Mouse (Mus musculus) kidney, embryonic 14.5 days (tissue): ENCODE results near the gene Zfp791. TPM values are rescaled to one million over a fixed set of nuclear protein-coding genes. Genes with fewer than 3 reads are reported as not detected.
A peak's percentile ranks its signal among the peaks of the same experiment; 100 is the strongest.

Source experiments
- ATAC-seq: fragments of 200-750 bp; cut with Nextera tagmentation; 2 replicates; pipeline ENCODE4 v1.8.0; 2017; ENCODE audit warnings: moderate number of reproducible peaks, mild to moderate bottlenecking, moderate TSS enrichment, moderate library complexity; ENCODE audit not compliant: low FRiP score, low TSS enrichment
- H3K27ac ChIP-seq: fragments of 300-500 bp; sonication (generic); 2 replicates; pipeline ENCODE4 v1.5.1; 2014; ENCODE audit warnings: low read depth, mild to moderate bottlenecking, low read length, moderate library complexity, mixed read lengths
- H3K27me3 ChIP-seq: fragments of 300-500 bp; sonication (generic); 2 replicates; pipeline ENCODE4 v1.6.1; 2014; ENCODE audit warnings: mild to moderate bottlenecking, low read length; ENCODE audit not compliant: control insufficient read depth, insufficient read depth
- H3K36me3 ChIP-seq: fragments of 300-500 bp; sonication (generic); 2 replicates; pipeline ENCODE4 v1.6.1; 2014; ENCODE audit warnings: low read length, mixed read lengths; ENCODE audit not compliant: control insufficient read depth, insufficient read depth
- H3K4me1 ChIP-seq: fragments of 300-500 bp; sonication (generic); 2 replicates; pipeline ENCODE4 v1.6.1; 2014; ENCODE audit warnings: low read length, mixed read lengths; ENCODE audit not compliant: control insufficient read depth, insufficient read depth
- H3K4me2 ChIP-seq: fragments of 300-500 bp; sonication (generic); replicated peaks from 2 replicates; pipeline ENCODE4 v1.6.1; 2014; ENCODE audit warnings: low read depth, mild to moderate bottlenecking, low read length
- H3K4me3 ChIP-seq: fragments of 300-500 bp; sonication (generic); 2 replicates; pipeline ENCODE4 v1.5.1; 2014; ENCODE audit warnings: mild to moderate bottlenecking, low read length
- H3K9ac ChIP-seq: fragments of 300-500 bp; sonication (generic); 2 replicates; pipeline ENCODE4 v1.6.1; 2014; ENCODE audit warnings: low read depth, mild to moderate bottlenecking, low read length, moderate library complexity
- H3K9me3 ChIP-seq: fragments of 300-500 bp; sonication (generic); 2 replicates; pipeline ENCODE4 v1.6.1; 2016; ENCODE audit warnings: low read length; ENCODE audit not compliant: control insufficient read depth
- WGBS: fragments of 180-500 bp; shearing (Covaris S2); extraction: QIAGEN DNeasy Blood & Tissue Kit; methylation state at CpG from one replicate; pipeline ENCODE4 v1.1.7; 2014; 5-methylcytosine and 5-hydroxymethylcytosine counted together
- microRNA-seq: library from miRNA; unstranded; fragments of <30 nt; microRNA quantifications from one replicate; pipeline ENCODE4, GENCODE M21; 2016
- polyA plus RNA-seq: library from polyadenylated mRNA; unstranded; fragments of >200 nt; fragmentation: Nextera tagmentation; extraction: Ambion mirVana; gene quantifications from 2 replicates; pipeline ENCODE4 v1.2.1, GENCODE M21; 2014

Zfp791 gene
- polyA plus RNA-seq, 1 experiment from 2014 or later, result 1.6 TPM

DNA sequence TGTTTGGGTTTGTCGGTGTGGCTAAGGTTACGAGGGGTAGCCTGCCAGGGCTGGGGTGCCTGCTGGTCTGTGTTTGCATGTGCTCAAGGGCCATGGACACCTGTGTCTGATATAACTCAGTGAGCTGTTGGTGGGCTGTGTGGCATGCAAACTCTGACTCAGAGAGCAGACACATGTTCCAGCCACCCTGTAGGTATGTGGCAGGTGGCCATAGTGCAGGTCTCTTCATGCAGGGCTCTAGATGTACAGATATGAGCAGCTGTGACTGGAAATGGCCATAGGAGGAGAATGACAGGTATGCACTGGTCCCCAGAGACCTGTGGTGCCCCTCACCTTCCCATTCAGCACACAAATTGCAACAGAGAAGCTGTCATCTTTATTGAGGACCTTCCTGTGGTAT is 55.7 kb downstream of the Zfp791 start:
- Histone ChIP-seq H3K4me2 (no peak overlapping the region), H3K4me3 (no peak overlapping the region), H3K27me3 (no peaks in the 10 kb centered on the region), H3K9me3 (no peaks in the 10 kb centered on the region), H3K27ac (no peak overlapping the region), H3K9ac (no peak overlapping the region), H3K36me3 (peaks cover 15% of the 10 kb centered on the region; the same call in 1 of the 2 replicates), H3K4me1 (no peaks in the 10 kb centered on the region; the same call in 1 of the 2 replicates)
- no peak for ATAC-seq
- 96% methylated on average over 2 of the region's 2 CpGs for WGBS

DNA sequence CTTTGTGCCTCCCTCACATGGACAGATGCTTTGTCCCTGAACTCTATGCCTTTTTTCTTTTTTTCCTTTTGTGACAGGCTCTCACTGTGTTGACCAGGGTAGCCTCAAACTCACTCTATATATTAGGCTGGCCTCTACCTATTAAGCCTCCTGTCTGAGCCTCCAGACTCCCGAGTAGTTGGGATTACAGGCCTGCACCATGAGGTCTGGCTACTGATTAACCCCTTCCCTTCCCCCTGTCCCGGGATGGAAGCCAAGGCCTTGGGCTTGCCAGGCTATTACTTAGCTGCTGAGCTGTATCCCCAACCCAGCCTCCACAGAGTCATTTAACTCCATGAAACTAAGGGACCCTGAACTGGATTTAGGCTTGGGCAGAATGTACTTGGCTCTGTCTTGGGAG is 57.7 kb downstream of the Zfp791 start:
- H3K9ac ChIP-seq, result no peak overlapping the region
- H3K27ac ChIP-seq, result no peak overlapping the region
- ATAC-seq, result no peak
- H3K4me1 ChIP-seq, result peaks cover 6% of the 10 kb centered on the region
- no peaks in the 10 kb centered on the region for H3K9me3 ChIP-seq
- WGBS, result 39% methylated on average over 2 of the region's 2 CpGs
- no peak overlapping the region for H3K4me3 ChIP-seq
- peaks cover 15% of the 10 kb centered on the region; the same call in 1 of the 2 replicates for H3K36me3 ChIP-seq
- H3K27me3 ChIP-seq, result no peaks in the 10 kb centered on the region
- H3K4me2 ChIP-seq, result no peak overlapping the region

DNA sequence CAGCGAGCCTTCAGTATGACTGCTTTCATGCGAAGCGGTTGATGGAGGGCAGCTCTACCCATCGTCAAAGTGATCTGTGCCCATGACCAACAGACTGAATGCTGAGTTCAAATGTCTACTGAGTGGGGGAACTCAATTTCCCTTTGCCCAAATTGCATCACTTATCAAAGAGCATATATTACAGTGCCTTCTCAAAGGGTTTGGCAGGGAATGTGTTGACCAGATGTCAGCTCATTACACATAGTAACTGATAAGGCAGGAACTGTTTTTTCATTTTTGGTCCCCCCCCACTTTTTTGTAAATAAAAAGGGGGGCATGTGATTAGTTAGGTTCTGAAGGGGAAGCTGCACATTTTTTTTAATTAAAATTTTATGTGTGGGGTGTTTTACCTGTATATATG is 60.3 kb downstream of the Zfp791 start:
- ATAC-seq, result no peak
- Histone ChIP-seq H3K9me3 (no peaks in the 10 kb centered on the region), H3K4me1 (peaks cover 6% of the 10 kb centered on the region), H3K4me2 (no peak overlapping the region), H3K4me3 (no peak overlapping the region), H3K36me3 (peaks cover 17% of the 10 kb centered on the region; the same call in 1 of the 2 replicates), H3K27me3 (no peaks in the 10 kb centered on the region), H3K27ac (no peak overlapping the region), H3K9ac (no peak overlapping the region)
- 96% methylated on average over 4 of the region's 4 CpGs for WGBS

DNA sequence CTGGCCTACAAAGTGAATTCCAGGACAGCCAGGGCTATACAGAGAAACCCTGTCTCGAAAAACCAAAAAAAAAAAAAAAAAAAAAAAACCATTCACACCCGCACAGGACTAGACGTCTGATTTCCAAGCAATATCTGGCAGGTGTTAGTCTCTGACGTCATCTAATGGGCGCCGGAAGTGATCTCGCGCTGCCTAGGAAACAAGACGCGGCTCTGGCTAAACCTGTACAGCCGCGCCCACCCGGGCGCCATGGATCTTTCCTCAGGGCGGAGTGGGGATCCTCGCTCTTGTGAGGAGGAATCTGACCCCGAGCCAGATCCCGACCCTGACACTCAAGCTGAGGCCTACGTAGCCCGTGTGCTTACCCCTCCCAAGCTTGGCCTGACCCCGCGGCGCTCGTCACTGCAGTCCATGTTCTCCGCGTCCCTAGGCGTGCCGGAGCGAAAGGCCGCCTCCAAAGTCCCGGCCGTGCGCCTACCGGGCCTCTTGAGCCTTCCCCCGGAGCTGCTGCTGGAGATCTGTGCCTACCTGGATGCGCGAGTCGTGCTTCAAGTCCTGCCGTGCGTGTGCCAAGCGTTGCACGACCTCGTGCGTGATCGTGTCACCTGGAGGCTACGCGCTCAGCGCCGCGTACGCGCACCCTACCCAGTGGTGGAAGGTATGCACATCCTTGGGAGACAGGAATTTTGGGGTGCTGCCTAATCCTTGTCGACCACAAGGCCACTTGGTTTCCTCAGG is 62.8 kb downstream of the Zfp791 start, which contains the start of gene Fbxw9:
Gene Fbxw9 (plus strand): TSS at position 177 of the 738 bp plus-strand sequence.
- peak within 1 kb of the TSS; percentile 89 for H3K4me3 ChIP-seq
- no peak within 1 kb of the TSS for H3K27ac ChIP-seq
- peaks cover 26% of the 10 kb centered on the region for H3K36me3 ChIP-seq
- ATAC-seq, result peak; percentile 93
- WGBS, result under 1% methylated on average over 52 of the region's 53 CpGs
- no peaks in the 10 kb centered on the region for H3K9me3 ChIP-seq
- H3K9ac ChIP-seq, result peak within 1 kb of the TSS; percentile 76
- peaks cover 6% of the 10 kb centered on the region for H3K4me1 ChIP-seq
- H3K4me2 ChIP-seq, result peak within 1 kb of the TSS; percentile 91
- H3K27me3 ChIP-seq, result no peaks in the 10 kb centered on the region

Small RNA genes within 50 kb of the gene (microRNA-seq; reads per million reads assigned to microRNA genes)
- gene Gm23388, result 1.7 reads per million
- gene Mir7070, result 0.84 reads per million

Other genes starting within 250 kb of the Zfp791 start
- gene Gcdh, start 229.2 kb downstream of the Zfp791 start, polyA plus RNA-seq, result 28.6 and 43.3 TPM in 2 replicates
- gene Klf1, start 221.2 kb downstream of the Zfp791 start, polyA plus RNA-seq, result 1.2 and 1.7 TPM in 2 replicates
- 10.8 and 12.1 TPM in 2 replicates for gene Dnase2a, start 214.5 kb downstream of the Zfp791 start, polyA plus RNA-seq
- 0.21 and 0.35 TPM in 2 replicates for gene Mast1, start 185.7 kb downstream of the Zfp791 start, polyA plus RNA-seq
- 0.16 TPM in 1 of 2 replicates, not detected in the other for gene Rtbdn, start 176.1 kb downstream of the Zfp791 start, polyA plus RNA-seq
- gene Gm49661, start 153.7 kb downstream of the Zfp791 start, polyA plus RNA-seq, result not detected in 2 replicates
- 965 and 1,048 TPM in 2 replicates for gene Prdx2, start 153.5 kb downstream of the Zfp791 start, polyA plus RNA-seq
- 143 and 154 TPM in 2 replicates for gene Rnaseh2a, start 153.3 kb downstream of the Zfp791 start, polyA plus RNA-seq
- 7.3 and 10.0 TPM in 2 replicates for gene Junb, start 144.4 kb downstream of the Zfp791 start, polyA plus RNA-seq
- gene Hook2, start 132.5 kb downstream of the Zfp791 start, polyA plus RNA-seq, result 14.6 and 18.7 TPM in 2 replicates
- not detected in 2 replicates for gene Best2, start 108.6 kb downstream of the Zfp791 start, polyA plus RNA-seq
- gene Asna1, start 97.8 kb downstream of the Zfp791 start, polyA plus RNA-seq, result 109 and 180 TPM in 2 replicates
- gene Trir, start 96.3 kb downstream of the Zfp791 start, polyA plus RNA-seq, result 163 and 211 TPM in 2 replicates
- gene Tnpo2, start 86.2 kb downstream of the Zfp791 start, polyA plus RNA-seq, result 15.6 and 19.7 TPM in 2 replicates
- gene Fbxw9, start 63.0 kb downstream of the Zfp791 start, polyA plus RNA-seq, result 24.4 and 29.6 TPM in 2 replicates
- 1.1 TPM in 1 of 2 replicates, not detected in the other for gene Gm5741, start 55.1 kb downstream of the Zfp791 start, polyA plus RNA-seq
- gene Dhps, start 51.3 kb downstream of the Zfp791 start, polyA plus RNA-seq, result 74.4 and 85.8 TPM in 2 replicates
- gene Wdr83os, start 42.4 kb downstream of the Zfp791 start, polyA plus RNA-seq, result 161 and 174 TPM in 2 replicates
- gene Wdr83, start 41.8 kb downstream of the Zfp791 start, polyA plus RNA-seq, result 43.4 and 44.9 TPM in 2 replicates
- 23.3 and 33.9 TPM in 2 replicates for gene Man2b1, start 39.8 kb downstream of the Zfp791 start, polyA plus RNA-seq
- not detected in 2 replicates for gene Cks1brt, start 28.8 kb upstream of the Zfp791 start, polyA plus RNA-seq
- gene Olfr371, start 102.9 kb upstream of the Zfp791 start, polyA plus RNA-seq, result not detected in 2 replicates
- 136 and 170 TPM in 2 replicates for gene Orc6, start 176.5 kb upstream of the Zfp791 start, polyA plus RNA-seq
- 108 and 137 TPM in 2 replicates for gene Vps35, start 176.7 kb upstream of the Zfp791 start, polyA plus RNA-seq